20 mouse cellular contexts compared by ENCODE assay signal in the genomic region with DNA sequence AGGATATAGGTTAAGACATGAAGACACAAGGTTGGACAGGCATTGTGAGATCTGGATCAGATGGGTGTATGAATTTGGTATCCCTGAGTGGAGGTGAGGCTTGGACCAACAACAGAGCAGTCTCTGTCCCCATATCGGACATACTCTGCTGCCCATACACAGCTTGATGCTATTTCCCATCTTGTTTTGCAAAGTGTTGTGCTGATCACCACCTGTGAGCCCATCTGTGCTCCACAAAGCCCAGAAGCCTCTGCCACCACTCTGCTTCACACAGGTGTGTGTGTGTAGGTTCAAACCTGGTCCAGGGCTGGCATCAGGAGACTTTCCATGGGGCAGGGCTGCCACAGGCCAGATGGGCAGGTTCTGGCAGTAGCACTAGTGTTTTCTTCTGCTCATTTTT.
A peak's percentile ranks its signal among the peaks of the same experiment; 100 is the strongest.
DNase-seq lines count a peak whose midpoint lies in the region; ATAC-seq and TF ChIP-seq lines count a peak whose summit lies in the region.
"Had no signal": no experiment of that assay in that cellular context is flagged by ENCODE, and none has a peak within 500 bp of the region (broad histone marks: within the 10 kb centered on the region; RNA-seq: fewer than 3 reads in every experiment).

No protein-coding gene starts in this region.

- no peak overlapping the region for H3K9ac ChIP-seq in intestine, embryonic 15.5 days
- H3K9ac ChIP-seq: embryonic facial prominence, embryonic 13.5 days; forebrain, embryonic 12.5 days; heart, embryonic 12.5 days; hindbrain, embryonic 15.5 days had no signal

- peak overlapping the region; percentile 65; the same call in 1 of the 2 replicates for H3K27ac ChIP-seq in cerebellum, adult 2 months (ENCODE audit: insufficient read depth, low read length)
- H3K27ac ChIP-seq in intestine, embryonic 15.5 days = no peak overlapping the region
- H3K27ac ChIP-seq: embryonic facial prominence, embryonic 13.5 days; forebrain, embryonic 12.5 days; hindbrain, embryonic 15.5 days had no signal

- H3K4me2 ChIP-seq in intestine, embryonic 15.5 days (replicated peaks) = no peak overlapping the region
- H3K4me2 ChIP-seq: embryonic facial prominence, embryonic 13.5 days; forebrain, embryonic 12.5 days; heart, embryonic 12.5 days; hindbrain, embryonic 15.5 days had no signal

- no peak for TF ChIP-seq CTCF in cerebellum, adult 2 months (IDR thresholded peaks at IDR 0.05; ENCODE audit: borderline replicate concordance, insufficient read depth, low read depth, low read length)

- no peak overlapping the region for H3K4me3 ChIP-seq in cerebellum, adult 2 months (replicated peaks; ENCODE audit: insufficient read depth, low read depth, low read length)
- H3K4me3 ChIP-seq in intestine, embryonic 15.5 days (replicated peaks) = no peak overlapping the region
- H3K4me3 ChIP-seq: embryonic facial prominence, embryonic 13.5 days; forebrain, embryonic 12.5 days; heart, embryonic 12.5 days; hindbrain, embryonic 15.5 days had no signal

- H3K36me3 ChIP-seq in intestine, embryonic 15.5 days = no peaks in the 10 kb centered on the region
- H3K36me3 ChIP-seq: embryonic facial prominence, embryonic 13.5 days; forebrain, embryonic 12.5 days; G1E; heart, embryonic 12.5 days; hindbrain, embryonic 15.5 days had no signal

- ATAC-seq in cerebellum, adult (ENCODE audit: insufficient number of reproducible peaks, low FRiP score, low TSS enrichment) = peak; percentile 95
- ATAC-seq in intestine, embryonic 15.5 days = no peak
- no peak for ATAC-seq in monocyte, adult 5-6 weeks (replicated peaks; ENCODE audit: insufficient number of reproducible peaks, low FRiP score, low TSS enrichment, poor library complexity, severe bottlenecking)
- ATAC-seq: CD4-positive, CD25-positive, alpha-beta regulatory T cell, adult 4 months; forebrain, embryonic 16.5 days; intestine, postnatal 0 days had no signal

- TF ChIP-seq POLR2A in cerebellum, adult 2 months (IDR thresholded peaks at IDR 0.05; ENCODE audit: borderline replicate concordance, insufficient read depth, low read length) = no peak

- H3K4me1 ChIP-seq in cerebellum, adult 2 months (ENCODE audit: control insufficient read depth, insufficient read depth, low read length) = peaks cover 10% of the 10 kb centered on the region; the same call in 1 of the 2 replicates
- H3K4me1 ChIP-seq in intestine, embryonic 15.5 days (replicated peaks) = no peaks in the 10 kb centered on the region
- H3K4me1 ChIP-seq: embryonic facial prominence, embryonic 13.5 days; forebrain, embryonic 12.5 days; heart, embryonic 12.5 days; hindbrain, embryonic 15.5 days had no signal

- no peaks in the 10 kb centered on the region for H3K9me3 ChIP-seq in intestine, embryonic 15.5 days
- H3K9me3 ChIP-seq: embryonic facial prominence, embryonic 13.5 days; forebrain, embryonic 12.5 days; hindbrain, embryonic 15.5 days had no signal

- 15% methylated on average over 1 of the region's 1 CpGs for WGBS in cerebellum, adult 2 months
- 90% methylated on average over 1 of the region's 1 CpGs for whole genome bisulfite sequencing in intestine, embryonic 15.5 days

- no peak for DNase-seq in cerebellum, postnatal 4 days (ENCODE audit: low spot score in 2 of 2)
- DNase-seq in brain, adult 2 months (ENCODE audit: low read depth, low spot score) = peak; percentile 97
- peak; percentile 88 to 94 for DNase-seq in cerebellum, adult 2 months
- DNase-seq in cerebellum, postnatal 10 days = peak; percentile 64 to 79
- no peak for DNase-seq in layer of hippocampus, postnatal 36 days
- DNase-seq: adrenal gland, adult 8-10 months; adrenal gland, postnatal 36 days; B cell, adult 2 months; gastrocnemius, postnatal 10 days had no signal

- no peaks in the 10 kb centered on the region for H3K27me3 ChIP-seq in cerebellum, adult 2 months (ENCODE audit: control insufficient read depth, insufficient read depth, low read length)
- no peaks in the 10 kb centered on the region for H3K27me3 ChIP-seq in intestine, embryonic 15.5 days (replicated peaks)
- H3K27me3 ChIP-seq: embryonic facial prominence, embryonic 13.5 days; forebrain, embryonic 12.5 days; heart, embryonic 12.5 days; hindbrain, embryonic 15.5 days had no signal

Comparison
In these comparisons a context has a peak if more than half of its experiments do, and no peak if none do; other contexts are left out.
1. DNase-seq: peak in brain, adult 2 months (single experiment), cerebellum, adult 2 months (2 of 2) and cerebellum, postnatal 10 days (2 of 2); none in cerebellum, postnatal 4 days (0 of 2) and layer of hippocampus, postnatal 36 days (0 of 2).